ENCODE assay signal across 7 mouse cellular contexts in genomic region chr19:34922603-34922963, GRCm38 (mm10). TPM values are rescaled to one million over a fixed set of nuclear protein-coding genes. Genes with fewer than 3 reads are reported as not detected.
A peak's percentile ranks its signal among the peaks of the same experiment; 100 is the strongest.
DNase-seq lines count a peak whose midpoint lies in the region; ATAC-seq and TF ChIP-seq lines count a peak whose summit lies in the region.

No protein-coding gene starts in this region.

- no peak for DNase-seq in testis, postnatal 14 days (ENCODE audit: low spot score)
- no peak for DNase-seq in layer of hippocampus, adult 9-11 months
- DNase-seq in layer of hippocampus, postnatal 25 days (ENCODE audit: extremely low spot score in 1 of 2, low spot score in 1 of 2) = no peak
- no peak for DNase-seq in kidney, postnatal 36 days

- H3K4me1 ChIP-seq in testis, adult 2 months (ENCODE audit: control insufficient read depth, insufficient read depth, low read length) = no peaks in the 10 kb centered on the region; the same call in 1 of the 2 replicates
- peaks cover 13% of the 10 kb centered on the region for H3K4me1 ChIP-seq in forebrain, embryonic 13.5 days
- peaks cover 14% of the 10 kb centered on the region for H3K4me1 ChIP-seq in liver, embryonic 12.5 days

- under 1% methylated on average over 9 of the region's 9 CpGs for WGBS in forebrain, embryonic 13.5 days
- under 1% methylated on average over 9 of the region's 9 CpGs for WGBS in liver, embryonic 12.5 days (ENCODE audit: insufficient replicate concordance)

- peak overlapping the region; percentile 68 for H3K4me2 ChIP-seq in forebrain, embryonic 13.5 days
- H3K4me2 ChIP-seq in liver, embryonic 12.5 days = peak overlapping the region; percentile 79

- peak overlapping the region; percentile 93 for H3K4me3 ChIP-seq in testis, adult 2 months (ENCODE audit: control insufficient read depth, low read depth, low read length)
- peak overlapping the region; percentile 80 for H3K4me3 ChIP-seq in forebrain, embryonic 13.5 days
- H3K4me3 ChIP-seq in liver, embryonic 12.5 days = peak overlapping the region; percentile 96

- H3K36me3 ChIP-seq in testis, adult 2 months (ENCODE audit: control insufficient read depth, insufficient read depth, low read length) = no peaks in the 10 kb centered on the region
- H3K36me3 ChIP-seq in forebrain, embryonic 13.5 days (ENCODE audit: poor library complexity, severe bottlenecking) = peaks cover 20% of the 10 kb centered on the region; the same call in 1 of the 2 replicates
- H3K36me3 ChIP-seq in liver, embryonic 12.5 days = peaks cover 30% of the 10 kb centered on the region

- peak overlapping the region; percentile 72 for H3K9ac ChIP-seq in forebrain, embryonic 13.5 days
- H3K9ac ChIP-seq in liver, embryonic 12.5 days = peak overlapping the region; percentile 83

- TF ChIP-seq POLR2A in testis, adult 2 months (IDR thresholded peaks at IDR 0.05; ENCODE audit: control insufficient read depth, low read depth, low read length) = no peak

- no peak for ATAC-seq in forebrain, embryonic 13.5 days
- no peak for ATAC-seq in liver, embryonic 12.5 days

- H3K27ac ChIP-seq in testis, adult 2 months (ENCODE audit: control insufficient read depth, insufficient read depth, low read depth, low read length) = peak overlapping the region; percentile 68
- peak overlapping the region; percentile 67; the same call in 1 of the 2 replicates for H3K27ac ChIP-seq in forebrain, embryonic 13.5 days
- H3K27ac ChIP-seq in liver, embryonic 12.5 days = peak overlapping the region; percentile 85

- no peak for TF ChIP-seq CTCF in testis, adult 2 months (IDR thresholded peaks at IDR 0.05; ENCODE audit: control insufficient read depth, insufficient read depth, insufficient replicate concordance, low read depth, low read length)

- H3K9me3 ChIP-seq in forebrain, embryonic 13.5 days (replicated peaks) = no peaks in the 10 kb centered on the region
- no peaks in the 10 kb centered on the region for H3K9me3 ChIP-seq in liver, embryonic 12.5 days (replicated peaks)

- no peaks in the 10 kb centered on the region for H3K27me3 ChIP-seq in testis, adult 2 months (ENCODE audit: control insufficient read depth, insufficient read depth, low read length)
- H3K27me3 ChIP-seq in forebrain, embryonic 13.5 days = no peaks in the 10 kb centered on the region
- H3K27me3 ChIP-seq in liver, embryonic 12.5 days (replicated peaks) = no peaks in the 10 kb centered on the region

RNA-seq across cellular contexts. Expression of gene Kif20b, which starts 0.4 kb away (rescaled TPM):
- polyA plus RNA-seq in testis, adult 2 months (2012; rRNA removed) = 4.0 and 4.1 TPM in 2 replicates
- polyA plus RNA-seq in forebrain, embryonic 13.5 days (2015; fragmentation: Nextera tagmentation; extraction: Ambion mirVana) = 62.9 and 66.2 TPM in 2 replicates
- 44.4 and 45.1 TPM in 2 replicates for polyA plus RNA-seq in liver, embryonic 12.5 days (2016; fragmentation: Nextera tagmentation; extraction: Ambion mirVana)
- 1 to 10 TPM; 1.0 TPM for total RNA-seq in layer of hippocampus, postnatal 25 days (2021)

RNA-seq across cellular contexts. Expression of gene Pank1, which starts 43.3 kb away (rescaled TPM):
- polyA plus RNA-seq in testis, adult 2 months (2012; rRNA removed) = 3.1 and 6.4 TPM in 2 replicates
- polyA plus RNA-seq in forebrain, embryonic 13.5 days (2015; fragmentation: Nextera tagmentation; extraction: Ambion mirVana) = 5.8 and 6.7 TPM in 2 replicates
- polyA plus RNA-seq in liver, embryonic 12.5 days (2016; fragmentation: Nextera tagmentation; extraction: Ambion mirVana) = 6.5 and 6.7 TPM in 2 replicates
- 10 to 100 TPM; 19.5 to 20.5 TPM for total RNA-seq in layer of hippocampus, postnatal 25 days (2021)
